Mouse (Mus musculus): ENCODE results near the gene Pnpla7. TPM values are rescaled to one million over a fixed set of nuclear protein-coding genes. Genes with fewer than 3 reads are reported as not detected.
"Not testable (repeated sequence)": the region's sequence is repeated elsewhere in the genome, so short reads cannot be mapped to it uniquely, and the experiment has no call there.

Gene Pnpla7
- total and polyA plus RNA-seq, 3 experiments, result 18.5 to 26.1 (median 23.4) TPM

DNA sequence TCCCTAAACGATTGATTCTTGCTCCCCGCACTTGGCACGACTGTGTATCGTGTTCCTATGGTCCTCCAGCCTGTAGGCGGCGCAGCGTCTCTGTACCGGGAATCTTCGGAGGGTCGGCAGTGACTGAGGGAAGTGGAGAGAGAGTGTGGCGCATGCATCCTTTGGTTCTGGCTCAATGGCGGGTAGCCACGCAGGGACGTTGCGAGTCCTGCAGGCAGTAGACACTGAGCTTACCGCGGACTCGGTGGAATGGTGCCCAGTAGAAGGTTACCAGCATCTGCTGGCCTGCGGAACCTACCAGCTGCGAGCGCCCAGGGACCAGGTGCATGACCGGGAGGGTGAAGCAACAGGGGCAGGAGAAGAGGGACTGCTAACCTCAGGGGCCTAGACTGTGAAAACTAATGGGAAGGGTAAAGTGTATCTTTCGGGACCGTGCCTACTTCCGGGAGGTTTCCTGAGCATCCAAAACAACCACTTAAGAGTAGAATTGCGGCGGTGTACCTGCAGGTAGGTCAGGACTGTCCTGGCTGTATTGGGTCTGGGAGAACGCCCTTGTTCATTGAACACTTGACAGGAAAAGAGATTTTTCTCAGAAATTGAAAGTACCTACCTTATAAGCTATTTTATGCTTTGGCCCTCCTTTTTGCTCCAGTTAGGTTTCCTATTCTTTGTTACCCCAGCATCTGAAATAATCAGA lies 13.4 kb upstream of the Pnpla7 start, which contains the start of gene Dph7 (continued):
- TF ChIP-seq RAD21 (IDR thresholded peaks at IDR 0.05; ENCODE audit: low read depth, low read length), result no peak; the same call in none of the 2 replicates
- TF ChIP-seq MAFK (IDR thresholded peaks at IDR 0.05; ENCODE audit: insufficient replicate concordance, low read length), result no peak
- peak; percentile 82 for TF ChIP-seq HCFC1 (IDR thresholded peaks at IDR 0.05; ENCODE audit: low read depth, low read length)
- TF ChIP-seq MYC (IDR thresholded peaks at IDR 0.05; ENCODE audit: low read depth, low read length), result peak; percentile 91
- TF ChIP-seq NRF1 (IDR thresholded peaks at IDR 0.05; ENCODE audit: low read depth, low read length), result peak; percentile 67
- TF ChIP-seq JUN (IDR thresholded peaks at IDR 0.05; ENCODE audit: insufficient read depth, low read depth, low read length), result no peak
- no peak for TF ChIP-seq ZKSCAN1 (IDR thresholded peaks at IDR 0.05; ENCODE audit: borderline replicate concordance, low read depth, low read length)
- TF ChIP-seq ZC3H11A (IDR thresholded peaks at IDR 0.05; ENCODE audit: low read depth, low read length), result no peak
- peak; percentile 92 for TF ChIP-seq POLR2A (IDR thresholded peaks at IDR 0.05; ENCODE audit: low read depth, low read length)
- peak; percentile 93 for TF ChIP-seq MXI1 (IDR thresholded peaks at IDR 0.05; ENCODE audit: low read depth, low read length)
- no peak for TF ChIP-seq E2F4 (IDR thresholded peaks at IDR 0.05; ENCODE audit: insufficient replicate concordance, low read depth, low read length)
- peak; percentile 68; the same call in 1 of the 2 replicates for TF ChIP-seq ELF1 (IDR thresholded peaks at IDR 0.05; ENCODE audit: low read depth, low read length)
- TF ChIP-seq NELFE (IDR thresholded peaks at IDR 0.05; ENCODE audit: low read depth, low read length), result peak; percentile 81
- no peak for TF ChIP-seq ETS1 (conservative IDR thresholded peaks at IDR 0.05; ENCODE audit: low read depth, low read length)

DNA sequence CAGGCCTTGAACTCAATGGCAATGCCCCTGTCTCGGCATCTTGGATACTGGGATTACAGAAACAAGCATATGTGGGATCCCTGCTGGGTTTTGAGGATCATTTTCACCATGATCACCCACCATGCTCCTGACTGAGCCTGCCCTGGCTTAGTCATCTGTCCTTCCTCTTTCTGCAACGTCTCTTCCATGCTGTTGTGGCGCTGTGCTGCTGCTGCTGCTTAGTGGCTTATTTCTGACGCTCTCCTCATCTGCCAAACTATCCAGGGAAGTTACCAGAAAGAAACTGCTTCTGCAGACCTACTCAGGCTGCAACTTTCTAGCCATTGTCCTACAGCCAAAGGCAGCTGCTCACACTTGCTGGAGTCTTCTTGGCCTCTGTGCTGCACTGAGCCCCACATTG lies 5.4 kb upstream of the Pnpla7 start:
- no peaks in the 10 kb centered on the region for H3K9me3 ChIP-seq (replicated peaks; ENCODE audit: low read length)
- H3K4me3 ChIP-seq (replicated peaks in 1 of 3; ENCODE audit: low read depth in 2 of 3, low read length in 2 of 3, poor library complexity in 1 of 3), result no peak overlapping the region
- H3K4me1 ChIP-seq (ENCODE audit: control insufficient read depth in 1 of 2, insufficient read depth in 2 of 2), result peaks cover 2 to 17% of the 10 kb centered on the region in 2 experiments; a peak in 3 of 4 replicates
- peaks cover 58 to 80% of the 10 kb centered on the region in 2 experiments for H3K36me3 ChIP-seq (replicated peaks in 1 of 2; ENCODE audit: control insufficient read depth in 1 of 2, insufficient read depth in 1 of 2, low read length in 1 of 2)
- DNase-seq (ENCODE audit: extremely low read depth), result no peak
- no peak overlapping the region for H3K27ac ChIP-seq (ENCODE audit: insufficient read depth, low read depth)
- TF ChIP-seq TBP (conservative IDR thresholded peaks at IDR 0.05; ENCODE audit: low read depth, low read length) (no peak), USF2 (conservative IDR thresholded peaks at IDR 0.05; ENCODE audit: low read depth, low read length) (no peak), UBTF (IDR thresholded peaks at IDR 0.05; ENCODE audit: low read depth, low read length) (no peak), POLR2AphosphoS2 (IDR thresholded peaks at IDR 0.05; ENCODE audit: low read depth, low read length) (no peak), ZNF384 (IDR thresholded peaks at IDR 0.05; ENCODE audit: low read depth, low read length) (no peak), CTCF (conservative IDR thresholded peaks at IDR 0.05 in 1 of 2, IDR thresholded peaks at IDR 0.05 in 1 of 2; ENCODE audit: low read depth in 2 of 2, low read length in 2 of 2) (no peak), POLR2A (IDR thresholded peaks at IDR 0.05; ENCODE audit: low read depth, low read length) (no peak), SIN3A (IDR thresholded peaks at IDR 0.05; ENCODE audit: low read length) (no peak), ELF1 (IDR thresholded peaks at IDR 0.05; ENCODE audit: low read depth, low read length) (no peak), KAT2A (IDR thresholded peaks at IDR 0.05; ENCODE audit: insufficient replicate concordance, low read length) (no peak), ZMIZ1 (IDR thresholded peaks at IDR 0.05; ENCODE audit: low read depth, low read length) (no peak), PAX5 (IDR thresholded peaks at IDR 0.05; ENCODE audit: low read length) (no peak), ZC3H11A (IDR thresholded peaks at IDR 0.05; ENCODE audit: low read depth, low read length) (no peak), JUND (conservative IDR thresholded peaks at IDR 0.05; ENCODE audit: low read depth, low read length) (no peak), USF1 (IDR thresholded peaks at IDR 0.05; ENCODE audit: low read depth, low read length) (no peak), HCFC1 (IDR thresholded peaks at IDR 0.05; ENCODE audit: low read depth, low read length) (no peak), MAFK (IDR thresholded peaks at IDR 0.05; ENCODE audit: insufficient replicate concordance, low read length) (no peak), CHD2 (IDR thresholded peaks at IDR 0.05; ENCODE audit: low read length) (no peak)
- in situ Hi-C loops (cut with MboI; ENCODE audit: low pct_ligation_motif_present, low pct_unique_long_range_greater_than_20kb, low sequenced_read_pairs) (no loop called here), dilution Hi-C loops (cut with MboI; ENCODE audit: extremely low pct_ligation_motif_present, extremely low pct_unique_long_range_greater_than_20kb, low sequenced_read_pairs) (no loop called here)
- 0 out of 2 replicates have a peak, but pooled peaks cover 5% of the 10 kb centered on the region for H3K79me2 ChIP-seq (replicated peaks; ENCODE audit: control insufficient read depth, extremely low read depth, insufficient read depth, poor library complexity, severe bottlenecking)
- H3K27me3 ChIP-seq (replicated peaks), result no peaks in the 10 kb centered on the region
- no peak overlapping the region for H3K9ac ChIP-seq (ENCODE audit: insufficient read depth, low read depth)
- no peak overlapping the region for H3K4me2 ChIP-seq (ENCODE audit: insufficient read depth, low read depth, poor library complexity, severe bottlenecking)

DNA sequence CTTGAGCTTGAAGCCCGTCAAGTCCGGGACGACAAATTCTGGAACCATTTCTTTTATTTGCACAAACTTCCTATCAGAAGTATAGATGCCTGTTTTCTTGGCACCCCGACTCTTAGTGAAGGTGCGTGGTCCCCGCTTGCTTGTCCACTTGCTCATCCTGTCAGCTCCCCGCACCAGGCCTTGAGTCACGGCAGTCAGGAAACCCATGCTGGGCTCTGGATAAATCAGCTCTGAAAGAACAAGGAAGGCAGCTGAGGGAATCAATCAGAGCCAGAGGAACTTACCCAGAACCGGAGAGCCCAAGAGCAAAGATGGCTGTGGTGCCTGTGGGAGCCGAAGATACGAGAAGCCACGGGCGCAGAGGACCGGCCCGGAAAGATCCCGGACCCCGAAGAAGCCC lies 1.4 kb upstream of the Pnpla7 start:
- peaks cover 6 to 33% of the 10 kb centered on the region in 2 experiments; a peak in 3 of 4 replicates for H3K4me1 ChIP-seq (ENCODE audit: control insufficient read depth in 1 of 2, insufficient read depth in 2 of 2)

More for the DNA sequence above, 1.4 kb upstream of the Pnpla7 start:
- peaks cover 27 to 46% of the 10 kb centered on the region in 2 experiments for H3K36me3 ChIP-seq (replicated peaks in 1 of 2; ENCODE audit: control insufficient read depth in 1 of 2, insufficient read depth in 1 of 2, low read length in 1 of 2)
- peak overlapping the region; percentile 75 to 86 (median 81) for H3K4me3 ChIP-seq (replicated peaks in 1 of 3; ENCODE audit: low read depth in 2 of 3, low read length in 2 of 3, poor library complexity in 1 of 3)
- DNase-seq (ENCODE audit: extremely low read depth); in situ Hi-C loops (cut with MboI; ENCODE audit: low pct_ligation_motif_present, low pct_unique_long_range_greater_than_20kb, low sequenced_read_pairs); H3K27me3 ChIP-seq (replicated peaks); H3K79me2 ChIP-seq (replicated peaks; ENCODE audit: control insufficient read depth, extremely low read depth, insufficient read depth, poor library complexity, severe bottlenecking); dilution Hi-C loops (cut with MboI; ENCODE audit: extremely low pct_ligation_motif_present, extremely low pct_unique_long_range_greater_than_20kb, low sequenced_read_pairs); H3K27ac ChIP-seq (ENCODE audit: insufficient read depth, low read depth); H3K9me3 ChIP-seq (replicated peaks; ENCODE audit: low read length): not testable (repeated sequence)
- peak overlapping the region; percentile 74 for H3K4me2 ChIP-seq (ENCODE audit: insufficient read depth, low read depth, poor library complexity, severe bottlenecking)
- H3K9ac ChIP-seq (ENCODE audit: insufficient read depth, low read depth), result peak overlapping the region; percentile 75
